Mouse (Mus musculus): ENCODE results near the gene Gdpd5. TPM values are rescaled to one million over a fixed set of nuclear protein-coding genes. Genes with fewer than 3 reads are reported as not detected.
A peak's percentile ranks its signal among the peaks of the same experiment; 100 is the strongest.

Gdpd5 gene
- total and polyA plus RNA-seq, 3 experiments, result 21.5 to 30.7 (median 26.3) TPM

- Histone ChIP-seq H3K27me3 (ENCODE audit: control insufficient read depth, insufficient read depth, low read length) (no peaks in the 10 kb centered on the region), H3K27ac (peak overlapping the region; percentile 29), H3K79me2 (replicated peaks; ENCODE audit: control insufficient read depth, insufficient read depth, low read length) (no peaks in the 10 kb centered on the region), H3K4me3 (no peak overlapping the region), H3K4me1 (ENCODE audit: control insufficient read depth, insufficient read depth, low read length) (peaks cover 25% of the 10 kb centered on the region), H3K36me3 (ENCODE audit: control insufficient read depth, insufficient read depth, low read length) (peaks cover 5% of the 10 kb centered on the region), H3K9ac (ENCODE audit: low read depth, low read length) (0 out of 2 replicates have a peak overlapping the region, but pooled peaks have one; percentile 5)
- DNase-seq, result no peak
- intact Hi-C loops (cut with DNase I), result no loop called here
- WGBS, result 67% methylated on average over 8 of the region's 8 CpGs
- no peak for TF ChIP-seq EP300 (IDR thresholded peaks at IDR 0.05; ENCODE audit: insufficient read depth, low read depth, low read length)
- no peak for TF ChIP-seq CTCF (IDR thresholded peaks at IDR 0.05)
- TF ChIP-seq POLR2A (IDR thresholded peaks at IDR 0.05; ENCODE audit: insufficient read depth, low read depth, low read length), result no peak
These were observed 28.4 kb downstream of the Gdpd5 start for GRCm38 (mm10) chr7:99409441-99410222.

GRCm38 (mm10) chr7:99410315-99410714 lies 29.1 kb downstream of the Gdpd5 start:
- Histone ChIP-seq H3K79me2 (replicated peaks; ENCODE audit: control insufficient read depth, insufficient read depth, low read length) (no peaks in the 10 kb centered on the region), H3K27me3 (ENCODE audit: control insufficient read depth, insufficient read depth, low read length) (no peaks in the 10 kb centered on the region), H3K4me1 (ENCODE audit: control insufficient read depth, insufficient read depth, low read length) (peaks cover 26% of the 10 kb centered on the region), H3K4me3 (no peak overlapping the region), H3K9ac (ENCODE audit: low read depth, low read length) (no peak overlapping the region), H3K36me3 (ENCODE audit: control insufficient read depth, insufficient read depth, low read length) (peaks cover 5% of the 10 kb centered on the region), H3K27ac (peak overlapping the region; percentile 29)
- DNase-seq, result no peak
- TF ChIP-seq CTCF (IDR thresholded peaks at IDR 0.05) (no peak), EP300 (IDR thresholded peaks at IDR 0.05; ENCODE audit: insufficient read depth, low read depth, low read length) (0 out of 2 replicates have a peak, but pooled peaks have one; percentile 17)
- WGBS, result 46% methylated on average over 9 of the region's 9 CpGs
- intact Hi-C loops (cut with DNase I), result no loop called here

GRCm38 (mm10) chr7:99411047-99411779 lies 30.0 kb downstream of the Gdpd5 start:
- Histone ChIP-seq H3K4me1 (ENCODE audit: control insufficient read depth, insufficient read depth, low read length) (peaks cover 26% of the 10 kb centered on the region), H3K79me2 (replicated peaks; ENCODE audit: control insufficient read depth, insufficient read depth, low read length) (no peaks in the 10 kb centered on the region), H3K27me3 (ENCODE audit: control insufficient read depth, insufficient read depth, low read length) (no peaks in the 10 kb centered on the region), H3K27ac (peak overlapping the region; percentile 29), H3K36me3 (ENCODE audit: control insufficient read depth, insufficient read depth, low read length) (peaks cover 5% of the 10 kb centered on the region), H3K9ac (ENCODE audit: low read depth, low read length) (no peak overlapping the region), H3K4me3 (no peak overlapping the region)
- no peak for DNase-seq
- intact Hi-C loops (cut with DNase I), result no loop called here
- TF ChIP-seq CTCF (IDR thresholded peaks at IDR 0.05) (no peak), EP300 (IDR thresholded peaks at IDR 0.05; ENCODE audit: insufficient read depth, low read depth, low read length) (no peak), POLR2A (IDR thresholded peaks at IDR 0.05; ENCODE audit: insufficient read depth, low read depth, low read length) (no peak)
- 51% methylated on average over 6 of the region's 6 CpGs for WGBS

GRCm38 (mm10) chr7:99415045-99415444 lies 33.8 kb downstream of the Gdpd5 start:
- Histone ChIP-seq H3K4me1 (ENCODE audit: control insufficient read depth, insufficient read depth, low read length) (peaks cover 13% of the 10 kb centered on the region), H3K4me3 (no peak overlapping the region), H3K36me3 (ENCODE audit: control insufficient read depth, insufficient read depth, low read length) (0 out of 2 replicates have a peak, but pooled peaks cover 2% of the 10 kb centered on the region), H3K27me3 (ENCODE audit: control insufficient read depth, insufficient read depth, low read length) (no peaks in the 10 kb centered on the region), H3K9ac (ENCODE audit: low read depth, low read length) (no peak overlapping the region), H3K79me2 (replicated peaks; ENCODE audit: control insufficient read depth, insufficient read depth, low read length) (no peaks in the 10 kb centered on the region), H3K27ac (no peak overlapping the region)
- WGBS, result 27% methylated on average over 4 of the region's 4 CpGs
- TF ChIP-seq CTCF (IDR thresholded peaks at IDR 0.05), result no peak
- no peak for TF ChIP-seq POLR2A (IDR thresholded peaks at IDR 0.05; ENCODE audit: insufficient read depth, low read depth, low read length)
- no peak for TF ChIP-seq EP300 (IDR thresholded peaks at IDR 0.05; ENCODE audit: insufficient read depth, low read depth, low read length)
- DNase-seq, result peak in 1 of 2 experiments; percentile 63
- intact Hi-C loops (cut with DNase I), result loop anchor here (2.0 kb wide), 1 partner anchor 20 kb away; no protein-coding TSS in a partner anchor

GRCm38 (mm10) chr7:99419311-99419710 lies 38.1 kb downstream of the Gdpd5 start:
- DNase-seq, result no peak
- Histone ChIP-seq H3K9ac (ENCODE audit: low read depth, low read length) (no peak overlapping the region), H3K4me1 (ENCODE audit: control insufficient read depth, insufficient read depth, low read length) (peaks cover 7% of the 10 kb centered on the region), H3K79me2 (replicated peaks; ENCODE audit: control insufficient read depth, insufficient read depth, low read length) (no peaks in the 10 kb centered on the region), H3K27ac (no peak overlapping the region), H3K27me3 (ENCODE audit: control insufficient read depth, insufficient read depth, low read length) (no peaks in the 10 kb centered on the region), H3K36me3 (ENCODE audit: control insufficient read depth, insufficient read depth, low read length) (no peaks in the 10 kb centered on the region), H3K4me3 (no peak overlapping the region)
- TF ChIP-seq POLR2A (IDR thresholded peaks at IDR 0.05; ENCODE audit: insufficient read depth, low read depth, low read length) (no peak), CTCF (IDR thresholded peaks at IDR 0.05) (no peak), EP300 (IDR thresholded peaks at IDR 0.05; ENCODE audit: insufficient read depth, low read depth, low read length) (no peak)
- intact Hi-C loops (cut with DNase I), result no loop called here
- WGBS, result 29% methylated on average over 3 of the region's 3 CpGs

GRCm38 (mm10) chr7:99421006-99421405 lies 39.8 kb downstream of the Gdpd5 start:
- H3K27me3 ChIP-seq (ENCODE audit: control insufficient read depth, insufficient read depth, low read length), result no peaks in the 10 kb centered on the region
- no peaks in the 10 kb centered on the region for H3K36me3 ChIP-seq (ENCODE audit: control insufficient read depth, insufficient read depth, low read length)
- H3K27ac ChIP-seq, result no peak overlapping the region
- intact Hi-C loops (cut with DNase I), result no loop called here
- DNase-seq, result no peak
- H3K4me3 ChIP-seq, result no peak overlapping the region
- TF ChIP-seq POLR2A (IDR thresholded peaks at IDR 0.05; ENCODE audit: insufficient read depth, low read depth, low read length), result no peak
- no peak for TF ChIP-seq CTCF (IDR thresholded peaks at IDR 0.05)
- TF ChIP-seq EP300 (IDR thresholded peaks at IDR 0.05; ENCODE audit: insufficient read depth, low read depth, low read length), result no peak
- no peaks in the 10 kb centered on the region for H3K79me2 ChIP-seq (replicated peaks; ENCODE audit: control insufficient read depth, insufficient read depth, low read length)
- H3K9ac ChIP-seq (ENCODE audit: low read depth, low read length), result no peak overlapping the region
- WGBS, result 86% methylated on average over 6 of the region's 6 CpGs
- H3K4me1 ChIP-seq (ENCODE audit: control insufficient read depth, insufficient read depth, low read length), result peaks cover 2% of the 10 kb centered on the region
